Mouse (Mus musculus) spleen, adult 2 months (tissue): ENCODE measurements around the gene Bpifc.

Experiments
- CTCF ChIP-seq: fragments of 200-500 bp; IDR thresholded peaks from 2 replicates; pipeline ENCODE4 v1.5.1; 2011; ENCODE audit warnings: mild to moderate bottlenecking, inconsistent platforms; ENCODE audit not compliant: insufficient read depth, insufficient read length, insufficient replicate concordance; ENCODE audit errors: extremely low read depth
- POLR2A ChIP-seq: fragments of 200-500 bp; IDR thresholded peaks from 2 replicates; pipeline ENCODE4 v1.6.1; 2011; ENCODE audit warnings: low read depth, low read length, inconsistent platforms

- no peak for TF ChIP-seq CTCF
- TF ChIP-seq POLR2A = no peak
These were observed 19.0 kb upstream of the Bpifc start for GRCm38 (mm10) chr10:86030743-86031142.
